Mouse (Mus musculus) A20 (cell line): Measurements from ENCODE around the gene Pcdh7.

Source experiments
- DNase-seq: peaks from one replicate; pipeline ENCODE4 v3.0.0-alpha.2; 2011; ENCODE audit warnings: low read depth, low spot score

Gene Pcdh7

GRCm38 (mm10) chr5:57796337-57796736, 78.6 kb downstream of the Pcdh7 start:
- no peak for DNase-seq

- DNase-seq: no peak
These were observed 80.3 kb downstream of the Pcdh7 start for GRCm38 (mm10) chr5:57797951-57798670.

- DNase-seq: no peak
These were observed 85.3 kb downstream of the Pcdh7 start for GRCm38 (mm10) chr5:57803108-57803507.

GRCm38 (mm10) chr5:57803890-57804289, 86.1 kb downstream of the Pcdh7 start:
- no peak for DNase-seq

- no peak for DNase-seq
These were observed 89.6 kb downstream of the Pcdh7 start for GRCm38 (mm10) chr5:57807350-57807749.

- DNase-seq: no peak
These were observed 92.9 kb downstream of the Pcdh7 start for GRCm38 (mm10) chr5:57810641-57811040.

GRCm38 (mm10) chr5:57815964-57816589, 98.3 kb downstream of the Pcdh7 start:
- DNase-seq: peak; percentile 17

- no peak for DNase-seq
These were observed 102.0 kb downstream of the Pcdh7 start for GRCm38 (mm10) chr5:57819788-57820187.

- no peak for DNase-seq
These were observed 103.3 kb downstream of the Pcdh7 start for GRCm38 (mm10) chr5:57821099-57821498.

- no peak for DNase-seq
These were observed 110.7 kb downstream of the Pcdh7 start for GRCm38 (mm10) chr5:57828437-57828836.

GRCm38 (mm10) chr5:57837150-57837549, 119.4 kb downstream of the Pcdh7 start:
- DNase-seq: no peak

GRCm38 (mm10) chr5:57841357-57842119, 123.8 kb downstream of the Pcdh7 start:
- DNase-seq: no peak

GRCm38 (mm10) chr5:57847500-57847899, 129.7 kb downstream of the Pcdh7 start:
- no peak for DNase-seq

GRCm38 (mm10) chr5:57850111-57850510, 132.3 kb downstream of the Pcdh7 start:
- peak; percentile 41 for DNase-seq

GRCm38 (mm10) chr5:57857316-57857715, 139.5 kb downstream of the Pcdh7 start:
- peak; percentile 25 for DNase-seq

- DNase-seq: no peak
These were observed 146.5 kb downstream of the Pcdh7 start for GRCm38 (mm10) chr5:57864254-57864653.

GRCm38 (mm10) chr5:57865256-57865655, 147.5 kb downstream of the Pcdh7 start:
- no peak for DNase-seq

GRCm38 (mm10) chr5:57866097-57866496, 148.3 kb downstream of the Pcdh7 start:
- no peak for DNase-seq

- DNase-seq: no peak
These were observed 150.1 kb downstream of the Pcdh7 start for GRCm38 (mm10) chr5:57867906-57868305.

GRCm38 (mm10) chr5:57868702-57869101, 150.9 kb downstream of the Pcdh7 start:
- DNase-seq: no peak

GRCm38 (mm10) chr5:57870727-57871126, 153.0 kb downstream of the Pcdh7 start:
- DNase-seq: no peak

- peak; percentile 40 for DNase-seq
These were observed 167.2 kb downstream of the Pcdh7 start for GRCm38 (mm10) chr5:57884982-57885381.
